Mouse (Mus musculus): ENCODE results near the gene 4930556J24Rik.

GRCm38 (mm10) chr11:3963155-3963554 lies 13.4 kb downstream of the 4930556J24Rik start:
- TF ChIP-seq CTCF (IDR thresholded peaks at IDR 0.05; ENCODE audit: insufficient read depth, low read length) (no peak), POLR2A (IDR thresholded peaks at IDR 0.05; ENCODE audit: borderline replicate concordance, extremely low read depth, low read depth, low read length) (no peak)
